Mouse (Mus musculus): Measurements from ENCODE around the gene Btg1. TPM values are rescaled to one million over a fixed set of nuclear protein-coding genes. Genes with fewer than 3 reads are reported as not detected.

The Btg1 gene
- total RNA-seq, 4 experiments from 2014 or later = 34.1 to 39.4 (median 35.2) TPM

DNA sequence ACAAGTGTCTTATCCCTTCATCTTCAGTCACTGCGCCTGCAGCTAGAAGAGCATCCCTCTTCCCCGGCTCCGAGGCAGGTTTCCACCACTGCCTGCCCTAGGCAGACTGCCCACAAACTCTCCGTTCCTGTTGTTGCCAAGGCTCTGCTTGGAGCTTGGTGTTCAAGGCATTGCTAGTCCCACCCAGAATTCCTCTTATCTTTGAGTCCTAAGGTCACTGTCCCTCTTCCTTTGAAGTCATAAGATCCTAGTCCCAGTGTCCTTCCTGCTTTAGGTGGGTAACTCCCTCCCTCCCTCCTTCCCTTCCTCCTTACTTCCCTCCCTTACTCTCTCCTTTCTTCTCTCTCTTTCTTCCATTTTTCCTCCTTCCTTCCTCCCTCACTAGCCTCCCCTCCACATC, 46.2 kb downstream of the Btg1 start:
- no peak for DNase-seq (ENCODE audit: low spot score in 2 of 2)

DNA sequence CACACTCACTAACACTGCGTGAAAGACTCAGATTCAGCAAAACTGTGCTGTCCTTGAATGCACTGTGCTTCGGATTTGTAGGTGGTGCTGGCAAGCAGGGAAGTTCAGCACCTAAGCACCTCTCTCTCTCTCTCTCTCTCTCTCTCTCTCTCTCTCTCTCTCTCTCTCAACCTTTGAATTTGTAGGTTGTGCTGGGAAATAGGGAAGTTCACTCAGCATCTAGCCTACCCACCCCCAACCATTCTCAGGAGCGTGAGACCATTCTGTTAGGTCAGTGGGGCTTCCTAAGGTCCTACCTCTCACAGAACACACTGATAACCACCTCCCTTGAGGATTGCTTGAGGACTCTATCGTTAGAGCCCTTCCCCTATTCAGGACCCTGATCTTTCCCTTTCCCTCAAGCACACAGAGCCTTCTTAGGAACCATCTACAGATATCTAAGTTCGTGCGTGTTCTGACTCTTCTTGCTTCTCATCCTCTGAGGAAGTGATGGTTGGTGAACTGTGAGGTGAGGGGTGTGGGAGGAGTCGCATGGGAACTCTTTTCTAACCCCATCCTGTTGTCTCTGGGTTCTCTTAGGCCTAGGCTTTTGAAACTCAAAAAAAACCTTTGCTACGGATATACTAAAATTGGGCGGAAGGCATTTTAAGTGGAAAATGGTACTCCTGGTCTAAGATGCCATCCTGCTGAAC, 47.1 kb downstream of the Btg1 start:
- DNase-seq (ENCODE audit: low spot score in 2 of 2) = no peak

Measured in left cerebral cortex, adult 8-10 months (tissue).